Mouse (Mus musculus) regulatory T cell (primary cell): ENCODE measurements around the gene Degs2.

Experiments used
- in situ Hi-C: fragments of 300-600 bp; cut with MboI, MseI; formaldehyde crosslinking; loops from one replicate; pipeline ENCODE4 v1.15.1; 2025; ENCODE audit warnings: high pct_unique_total_duplicates

Gene Degs2

DNA sequence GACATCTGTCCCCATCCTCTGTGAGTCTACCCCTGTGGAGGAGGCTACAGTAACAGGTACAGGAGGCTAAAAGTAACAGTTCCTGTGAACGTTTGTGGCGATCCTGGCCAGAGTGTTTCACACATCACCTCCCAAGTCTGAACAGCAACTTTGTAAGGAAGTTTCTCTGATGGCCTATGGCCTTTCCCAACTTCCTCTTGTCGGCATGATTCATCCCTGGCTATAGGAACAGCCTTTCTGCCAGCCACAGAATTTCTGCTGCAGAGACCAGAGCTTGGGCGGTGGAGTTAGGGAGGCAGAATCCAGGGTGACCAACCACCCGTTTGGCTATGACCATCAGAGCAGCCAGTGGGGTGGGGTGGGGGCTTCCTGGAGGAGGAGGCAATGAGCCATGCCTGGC lies 2.1 kb downstream of the Degs2 start:
- in situ Hi-C loops = no loop called here

DNA sequence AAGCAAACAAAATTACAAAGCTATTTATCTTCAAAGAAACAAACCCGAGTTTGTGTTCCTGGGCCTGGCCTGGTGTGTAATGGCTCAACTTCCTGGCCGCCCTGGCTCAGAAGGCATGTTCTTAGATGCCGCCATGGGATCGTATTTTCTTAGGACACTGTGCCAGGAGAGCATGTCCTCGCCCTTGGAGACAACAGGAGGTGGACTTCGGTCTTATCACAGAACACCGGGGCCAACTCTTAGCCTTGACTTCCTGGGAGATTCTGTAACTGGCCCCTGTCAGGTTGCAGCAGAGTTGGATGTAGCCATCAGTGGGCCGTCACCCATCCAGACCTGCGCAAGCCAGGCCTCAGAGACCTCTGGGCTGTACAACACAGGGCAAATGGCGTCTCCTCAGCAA lies 2.5 kb downstream of the Degs2 start:
- in situ Hi-C loops = no loop called here

- in situ Hi-C loops = no loop called here
Measured at GRCm38 (mm10) chr12:108698697-108699471, 3.2 kb downstream of the Degs2 start.

- in situ Hi-C loops = no loop called here
Measured at GRCm38 (mm10) chr12:108694223-108694622, 7.9 kb downstream of the Degs2 start.

- in situ Hi-C loops = no loop called here
Measured at GRCm38 (mm10) chr12:108693592-108693991, 8.5 kb downstream of the Degs2 start.

- in situ Hi-C loops = no loop called here
Measured at GRCm38 (mm10) chr12:108690529-108690928, 11.6 kb downstream of the Degs2 start.

- in situ Hi-C loops = loop anchor here (10.0 kb wide), 1 partner anchor 1156 kb away; no protein-coding TSS in a partner anchor
Measured at GRCm38 (mm10) chr12:108689167-108689566, 12.9 kb downstream of the Degs2 start.

DNA sequence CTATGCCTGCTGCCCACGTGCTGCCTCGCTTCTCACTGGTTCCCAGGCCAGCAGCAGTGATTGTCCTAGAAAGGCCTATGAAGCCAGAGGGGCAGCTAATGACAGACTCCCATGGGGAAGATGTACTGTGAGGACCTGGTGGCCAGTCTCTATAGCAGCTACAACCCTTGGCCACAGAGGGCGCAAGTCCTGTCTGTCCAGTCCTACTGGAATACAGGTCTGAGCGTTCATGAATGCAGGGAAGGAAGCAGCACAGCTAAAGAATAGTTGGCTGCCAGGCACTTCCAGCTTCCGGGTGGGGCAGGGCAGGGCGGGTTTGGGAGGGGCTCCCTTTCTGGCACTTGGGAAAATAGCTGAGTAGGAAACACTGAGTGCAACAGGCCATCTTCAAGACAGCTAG lies 15.2 kb downstream of the Degs2 start:
- in situ Hi-C loops = loop anchor here (10.0 kb wide), 1 partner anchor 1158 kb away; no protein-coding TSS in a partner anchor

- in situ Hi-C loops = loop anchor here (10.0 kb wide), 1 partner anchor 1158 kb away; no protein-coding TSS in a partner anchor
Measured at GRCm38 (mm10) chr12:108686463-108686862, 15.7 kb downstream of the Degs2 start.

DNA sequence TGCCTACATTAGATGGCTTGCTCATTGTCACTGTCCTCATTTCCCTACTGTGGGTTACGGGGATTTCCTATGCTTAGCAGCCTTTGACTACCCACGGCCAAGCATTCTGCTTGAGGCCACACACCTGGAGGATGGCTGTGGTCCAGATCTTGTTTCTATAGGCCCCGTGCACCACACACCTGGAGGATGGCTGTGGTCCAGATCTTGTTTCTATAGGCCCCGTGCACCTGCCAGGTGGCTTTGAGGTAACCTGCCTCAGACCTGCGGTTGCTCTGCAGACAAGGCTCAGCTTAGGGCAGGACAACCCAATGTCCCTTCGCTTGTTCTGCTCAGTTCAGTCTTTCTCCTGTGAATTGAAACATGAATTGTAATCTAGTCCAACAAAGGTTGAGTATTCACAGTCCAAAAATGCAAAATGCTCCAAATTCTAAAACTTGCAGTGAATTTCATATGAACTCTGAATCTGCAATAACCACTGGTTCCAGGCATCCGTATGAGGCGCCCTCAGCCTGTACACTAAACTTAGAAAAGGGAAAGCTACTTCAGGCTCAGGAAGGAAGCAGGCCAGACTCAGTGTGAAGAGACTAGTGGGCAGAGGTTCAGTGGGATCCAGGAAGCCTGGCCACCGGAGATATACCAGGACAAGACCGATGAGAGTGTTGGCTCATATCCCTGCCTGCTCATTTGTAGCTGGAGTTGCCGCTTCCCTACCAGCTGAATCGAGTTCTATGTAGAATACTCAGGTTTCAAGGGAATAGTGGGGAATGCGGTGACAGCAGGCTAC lies 19.7 kb downstream of the Degs2 start:
- in situ Hi-C loops = loop anchor here (10.0 kb wide), 1 partner anchor 1162 kb away; no protein-coding TSS in a partner anchor

- in situ Hi-C loops = loop anchor here (10.0 kb wide), 1 partner anchor 1164 kb away; no protein-coding TSS in a partner anchor
Measured at GRCm38 (mm10) chr12:108680861-108681260, 21.3 kb downstream of the Degs2 start.

DNA sequence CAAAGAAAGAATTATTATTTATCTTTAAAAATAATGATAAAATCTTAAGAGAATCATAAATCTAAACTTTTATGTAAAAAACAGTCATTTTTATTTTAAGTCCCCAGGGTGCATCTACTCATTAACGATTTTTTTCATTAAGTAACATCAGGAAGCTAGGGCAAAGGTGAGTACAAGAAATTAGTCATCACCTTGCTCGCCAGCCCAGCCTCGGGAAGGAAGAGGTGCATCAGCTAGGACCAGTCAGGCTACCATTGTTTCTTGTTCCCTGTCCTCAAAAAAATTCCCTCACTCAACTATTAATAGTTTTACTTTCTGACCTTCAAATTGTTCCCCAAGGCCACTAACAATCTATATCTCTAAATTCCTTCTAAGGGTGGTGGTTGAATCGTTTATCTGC lies 23.7 kb downstream of the Degs2 start:
- in situ Hi-C loops = loop anchor here (10.0 kb wide), 2 partner anchors 76 to 624 kb away; no protein-coding TSS in a partner anchor

GRCm38 (mm10) chr12:108677116-108677515 lies 25.0 kb downstream of the Degs2 start:
- in situ Hi-C loops = loop anchor here (10.0 kb wide), 2 partner anchors 78 to 622 kb away; no protein-coding TSS in a partner anchor

GRCm38 (mm10) chr12:108675614-108676401 lies 26.3 kb downstream of the Degs2 start:
- in situ Hi-C loops = loop anchor here (10.0 kb wide), 2 partner anchors 79 to 621 kb away; no protein-coding TSS in a partner anchor

DNA sequence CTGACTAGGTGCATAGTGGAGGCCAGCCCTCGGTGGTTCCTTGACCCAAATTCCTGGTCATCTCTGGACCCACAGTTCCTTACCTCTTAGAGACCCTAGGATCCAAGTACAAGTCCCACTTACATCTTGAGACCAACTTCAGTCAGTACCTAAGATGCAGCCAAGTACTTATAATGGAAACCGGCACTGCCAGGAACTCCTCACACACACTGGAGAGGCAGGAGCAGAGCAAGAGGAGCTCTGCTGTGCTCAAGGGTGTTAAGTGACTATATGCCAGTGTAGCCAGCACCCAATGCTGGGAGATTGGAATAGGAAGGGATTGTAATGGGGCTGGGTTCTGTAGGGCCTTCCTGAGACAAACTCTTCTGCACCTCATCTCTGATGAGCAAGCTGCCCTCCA lies 27.2 kb downstream of the Degs2 start:
- in situ Hi-C loops = loop anchor here (10.0 kb wide), 2 partner anchors 80 to 620 kb away; no protein-coding TSS in a partner anchor

- in situ Hi-C loops = loop anchor here (10.0 kb wide), 2 partner anchors 80 to 620 kb away; no protein-coding TSS in a partner anchor
Measured at GRCm38 (mm10) chr12:108674502-108674901, 27.6 kb downstream of the Degs2 start.

GRCm38 (mm10) chr12:108673546-108673945 lies 28.6 kb downstream of the Degs2 start:
- in situ Hi-C loops = loop anchor here (10.0 kb wide), 2 partner anchors 81 to 619 kb away; no protein-coding TSS in a partner anchor

- in situ Hi-C loops = loop anchor here (10.0 kb wide), 2 partner anchors 82 to 618 kb away; no protein-coding TSS in a partner anchor
Measured at GRCm38 (mm10) chr12:108672908-108673307, 29.2 kb downstream of the Degs2 start.

GRCm38 (mm10) chr12:108671541-108671940 lies 30.6 kb downstream of the Degs2 start:
- in situ Hi-C loops = loop anchor here (10.0 kb wide), 2 partner anchors 83 to 617 kb away; no protein-coding TSS in a partner anchor

DNA sequence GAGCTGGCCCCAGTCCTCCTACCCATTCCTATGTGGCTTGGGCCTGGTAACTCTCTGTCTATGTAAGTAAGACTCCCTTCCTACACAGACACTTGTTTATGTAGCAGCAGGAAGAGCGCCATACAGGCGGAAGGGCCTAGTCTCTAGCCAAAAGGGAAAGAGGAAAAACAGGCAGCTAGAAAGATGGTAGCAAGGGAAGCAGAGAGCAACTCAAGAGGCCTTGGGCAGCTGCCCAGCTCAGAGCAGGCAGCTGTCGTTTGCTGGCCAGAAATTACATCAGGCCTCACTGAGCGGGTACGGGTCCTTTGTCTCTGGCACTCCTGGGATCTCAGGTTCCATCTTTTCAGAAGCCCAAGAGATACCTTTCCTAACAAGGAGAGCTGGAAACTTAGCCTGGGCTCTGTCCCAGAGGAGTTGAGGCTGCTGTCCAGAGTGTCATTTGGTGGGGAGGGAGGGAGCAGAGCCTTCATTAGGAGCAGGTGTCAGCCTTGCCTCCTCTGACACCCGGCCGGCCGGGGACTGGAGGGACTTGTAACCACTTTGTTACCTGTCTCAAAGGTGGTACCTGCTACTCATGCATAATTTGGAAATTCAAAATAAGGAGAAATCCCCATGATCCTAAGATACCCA lies 33.4 kb downstream of the Degs2 start:
- in situ Hi-C loops = loop anchor here (5.0 kb wide), 1 partner anchor 61 kb away; no protein-coding TSS in a partner anchor
